Mouse (Mus musculus) gastrocnemius, adult 2 months (tissue): ENCODE results near the gene Clk1. TPM values are rescaled to one million over a fixed set of nuclear protein-coding genes. Genes with fewer than 3 reads are reported as not detected.
A peak's percentile ranks its signal among the peaks of the same experiment; 100 is the strongest.

ENCODE experiments used
- DNase-seq: peaks from one replicate; pipeline ENCODE4 v3.0.0; 2022
- H3K27ac ChIP-seq: fragments of 200-600 bp; 2 replicates; pipeline ENCODE4 v1.8.1; 2022; ENCODE audit warnings: mild to moderate bottlenecking
- H3K4me3 ChIP-seq: fragments of 200-600 bp; 2 replicates; pipeline ENCODE4 v1.8.1; 2022; ENCODE audit warnings: mild to moderate bottlenecking, moderate library complexity
- CTCF ChIP-seq: fragments of 200-600 bp; IDR thresholded peaks from 2 replicates; pipeline ENCODE4 v1.8.1; 2022; ENCODE audit warnings: antibody characterized with exemption, mild to moderate bottlenecking, moderate library complexity
- intact Hi-C: fragments of 180-260 bp; cut with DNase I; formaldehyde crosslinking; loops from one replicate; pipeline ENCODE4 v1.15.1; 2025
- total RNA-seq, 2 experiments: library from RNA; stranded (reverse); gene quantifications; 2 replicates each; pipeline ENCODE4 v1.2.3; 2021

Clk1 gene
- total RNA-seq, 2 experiments from 2014 or later = 46.4 to 52.1 TPM

DNA sequence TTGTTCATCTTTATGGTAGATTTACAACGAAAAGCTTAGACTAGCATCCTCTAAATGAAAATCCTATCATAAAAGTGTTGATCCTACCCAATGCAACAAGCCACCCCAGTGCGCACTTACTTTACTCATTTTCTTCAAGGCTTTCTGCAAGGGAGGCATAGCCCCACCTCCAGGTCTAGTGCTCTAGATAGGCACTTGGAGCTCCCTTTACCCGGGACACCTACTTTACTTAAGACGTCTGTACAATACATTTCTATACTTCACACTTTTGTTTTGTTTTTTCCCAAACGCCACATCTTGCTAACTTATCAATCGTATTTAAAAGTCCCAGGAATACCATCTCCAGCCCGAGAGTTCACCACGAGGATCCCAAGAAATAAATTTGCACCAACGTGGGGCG is 20.8 kb upstream of the Clk1 start:
- no peak for TF ChIP-seq CTCF
- Histone ChIP-seq H3K4me3 (peak overlapping the region; percentile 85), H3K27ac (peak overlapping the region; percentile 96)
- DNase-seq = no peak
- intact Hi-C loops = loop anchor here (2.0 kb wide), 1 partner anchor 20 kb away; the partner anchor contains the start of gene Clk1

DNA sequence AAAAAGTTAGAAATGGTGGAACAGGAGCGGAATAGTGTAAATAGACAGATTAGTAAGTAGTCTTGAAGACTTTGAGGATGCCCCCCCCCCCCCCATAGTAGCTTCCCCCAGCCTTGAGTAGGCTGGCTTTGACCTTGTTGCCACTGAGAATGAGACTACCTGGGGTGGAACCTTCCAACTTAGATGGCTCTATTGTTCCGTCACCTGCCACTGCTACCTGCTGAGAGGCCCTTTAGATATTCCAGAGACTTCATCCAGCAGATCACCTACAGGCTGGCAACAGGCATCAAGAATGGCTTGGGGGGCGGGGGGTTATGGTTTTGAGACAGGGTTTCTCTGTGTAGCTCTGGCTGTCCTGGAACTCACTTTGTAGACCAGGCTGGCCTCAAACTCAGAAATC is 685 bp upstream of the Clk1 start:
- Histone ChIP-seq H3K27ac (peak overlapping the region; percentile 99), H3K4me3 (no peak overlapping the region)
- no peak for TF ChIP-seq CTCF
- intact Hi-C loops = loop anchor here (2.0 to 5.0 kb wide), 2 partner anchors 20 to 288 kb away; partner anchors contain the start of genes Cflar, Nif3l1 and Ppil3
- DNase-seq = no peak

- Histone ChIP-seq H3K27ac (peak overlapping the region; percentile 99), H3K4me3 (peak overlapping the region; percentile 87)
- intact Hi-C loops = loop anchor here (5.0 kb wide), 1 partner anchor 289 kb away; the partner anchor contains the start of gene Cflar
- peak; percentile 30 for DNase-seq
- no peak for TF ChIP-seq CTCF
Measured at GRCm38 (mm10) chr1:58422879-58423278, 987 bp downstream of the Clk1 start.

DNA sequence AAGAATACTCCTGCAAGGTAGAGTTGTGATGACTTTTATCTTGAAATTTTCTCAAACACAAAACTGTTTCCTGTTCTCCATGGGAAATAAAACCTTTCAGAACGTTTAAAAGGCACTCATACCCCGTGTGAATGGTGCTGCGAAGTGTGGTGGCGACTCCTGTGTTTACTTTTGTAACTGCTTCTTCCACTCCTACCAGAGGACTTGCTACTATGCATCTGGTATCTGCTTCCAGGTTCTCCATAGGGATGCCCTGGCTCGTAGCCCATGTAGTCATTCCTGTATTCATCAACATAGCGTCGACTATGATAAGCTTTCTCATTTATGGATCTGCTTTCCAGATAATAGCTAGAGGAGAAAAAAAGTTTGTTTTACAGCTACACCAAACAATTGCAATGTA is 2.9 kb downstream of the Clk1 start:
- peak overlapping the region; percentile 87 for H3K4me3 ChIP-seq
- DNase-seq = no peak
- no peak for TF ChIP-seq CTCF
- no peak overlapping the region for H3K27ac ChIP-seq
- intact Hi-C loops = loop anchor here (5.0 kb wide), 1 partner anchor 291 kb away; the partner anchor contains the start of gene Cflar

GRCm38 (mm10) chr1:58420032-58420431 is 3.8 kb downstream of the Clk1 start:
- Histone ChIP-seq H3K4me3 (peak overlapping the region; percentile 87), H3K27ac (no peak overlapping the region)
- intact Hi-C loops = loop anchor here (5.0 kb wide), 1 partner anchor 292 kb away; the partner anchor contains the start of gene Cflar
- DNase-seq = no peak
- TF ChIP-seq CTCF = no peak

- intact Hi-C loops = no loop called here
- no peak for DNase-seq
- H3K4me3 ChIP-seq = no peak overlapping the region; the same call in 1 of the 2 replicates
- no peak for TF ChIP-seq CTCF
- H3K27ac ChIP-seq = no peak overlapping the region
Measured at GRCm38 (mm10) chr1:58416048-58416447, 7.8 kb downstream of the Clk1 start.

- Histone ChIP-seq H3K4me3 (no peak overlapping the region), H3K27ac (no peak overlapping the region)
- no peak for DNase-seq
- intact Hi-C loops = no loop called here
- TF ChIP-seq CTCF = peak; percentile 48
Measured at GRCm38 (mm10) chr1:58415442-58415841, 8.4 kb downstream of the Clk1 start.

DNA sequence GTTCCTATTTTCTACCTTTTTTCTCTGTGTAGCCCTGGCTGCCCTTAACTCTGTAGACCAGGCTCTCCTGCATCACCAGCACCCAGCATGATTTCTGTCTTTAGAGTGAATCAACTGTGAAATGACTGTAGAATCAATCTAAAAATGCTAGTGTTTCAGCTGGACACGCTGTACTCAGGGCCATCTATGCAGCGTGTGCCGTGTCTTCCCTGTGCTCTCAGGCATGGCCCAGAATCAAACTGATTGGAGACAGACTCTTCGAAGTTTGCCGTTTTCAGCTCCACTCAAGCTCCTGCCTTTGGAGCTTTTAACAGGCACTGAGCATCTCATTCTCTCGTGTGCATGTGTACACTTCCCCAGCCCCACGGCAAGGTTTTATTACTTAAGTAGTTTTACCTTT is 13.1 kb downstream of the Clk1 start:
- TF ChIP-seq CTCF = no peak
- intact Hi-C loops = no loop called here
- no peak overlapping the region for H3K4me3 ChIP-seq
- H3K27ac ChIP-seq = no peak overlapping the region
- no peak for DNase-seq

DNA sequence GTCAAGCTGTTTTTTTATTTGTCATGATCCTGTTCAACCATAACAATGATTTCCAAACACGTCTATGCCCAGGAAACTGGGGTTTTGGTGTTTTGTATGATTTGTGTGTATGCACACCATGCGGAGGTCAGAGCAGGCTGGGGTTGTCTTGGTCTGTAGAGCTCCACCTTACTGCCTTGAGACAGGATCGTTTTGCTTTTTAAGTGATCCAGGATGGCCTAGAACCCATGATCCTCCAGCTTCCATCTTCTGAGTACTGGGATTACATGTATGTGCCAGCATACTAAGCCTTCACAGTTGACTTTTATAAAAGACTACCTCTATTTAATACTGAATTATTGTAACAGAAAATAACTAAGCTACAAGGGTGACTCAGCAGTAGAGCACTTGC is 13.7 kb downstream of the Clk1 start:
- no peak for DNase-seq
- H3K4me3 ChIP-seq = no peak overlapping the region
- TF ChIP-seq CTCF = no peak
- intact Hi-C loops = no loop called here
- no peak overlapping the region for H3K27ac ChIP-seq

DNA sequence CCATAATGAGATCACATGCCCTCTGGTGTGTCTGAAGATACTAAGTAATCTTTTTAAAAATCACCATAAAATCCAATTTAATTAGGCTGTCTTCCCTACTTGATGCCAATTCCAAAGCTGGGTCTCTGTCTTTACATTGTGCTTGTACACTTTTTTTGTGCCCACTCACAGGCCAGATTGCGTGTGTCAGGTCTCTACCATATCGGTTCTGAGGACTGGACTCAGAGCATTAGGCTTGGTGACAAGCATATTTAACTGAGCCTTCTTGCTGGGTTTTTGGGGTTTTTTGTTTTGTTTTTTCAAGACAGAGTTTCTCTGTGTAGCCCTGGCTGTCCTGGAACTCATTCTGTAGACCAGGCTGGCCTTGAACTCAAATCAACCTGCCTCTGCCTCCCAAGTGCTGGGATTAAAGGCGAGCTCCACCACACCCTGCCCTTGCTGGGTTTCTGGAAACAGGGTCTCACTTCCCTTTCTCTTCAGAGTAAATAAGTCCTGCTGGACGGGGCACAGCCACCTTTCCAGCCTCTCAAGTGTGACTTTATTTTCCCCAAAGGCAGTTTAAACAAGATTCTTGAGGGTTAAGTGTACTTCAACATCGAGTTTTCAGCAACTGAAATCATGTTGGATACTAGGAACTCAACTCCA is 14.2 kb downstream of the Clk1 start:
- TF ChIP-seq CTCF = no peak
- Histone ChIP-seq H3K27ac (no peak overlapping the region), H3K4me3 (no peak overlapping the region)
- no peak for DNase-seq
- intact Hi-C loops = no loop called here

DNA sequence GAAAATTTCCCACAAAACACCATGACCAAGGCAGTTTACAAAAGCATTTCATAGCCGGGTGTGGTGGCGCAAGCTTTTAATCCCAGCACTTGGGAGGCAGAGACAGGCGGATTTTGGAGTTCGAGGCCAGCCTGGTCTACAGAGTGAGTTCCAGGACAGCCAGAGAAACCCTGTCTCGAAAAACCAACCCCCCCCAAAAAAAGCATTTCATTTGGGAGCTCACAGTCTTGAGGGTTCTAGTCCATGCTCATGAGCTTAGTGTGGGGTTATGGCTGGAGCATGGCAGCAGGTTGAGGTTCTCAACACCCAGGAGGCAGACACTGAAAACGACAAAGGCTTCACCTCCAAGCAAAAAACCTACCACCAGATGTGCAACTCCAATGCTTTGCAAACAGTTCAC is 15.7 kb downstream of the Clk1 start:
- TF ChIP-seq CTCF = no peak
- intact Hi-C loops = no loop called here

DNA sequence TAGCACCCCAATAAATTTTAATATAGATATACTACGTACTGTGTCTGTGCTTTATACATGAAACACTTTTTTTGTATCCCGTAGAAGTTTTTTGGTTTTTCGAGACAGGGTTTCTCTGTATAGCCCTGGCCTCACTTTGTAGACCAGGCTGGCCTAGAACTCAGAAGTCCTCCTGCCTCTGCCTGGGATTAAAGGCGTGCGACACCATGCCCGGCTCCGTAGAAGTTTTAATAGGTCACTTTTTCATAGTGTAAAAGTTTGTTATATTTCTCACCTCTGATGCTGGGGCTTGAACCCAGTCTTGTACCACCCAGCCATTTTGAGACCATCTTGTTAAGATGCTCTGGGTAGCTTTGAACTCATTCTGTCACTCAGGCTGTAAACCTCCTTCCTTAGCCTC is 16.5 kb downstream of the Clk1 start:
- no peak overlapping the region for H3K27ac ChIP-seq
- intact Hi-C loops = no loop called here

More for the DNA sequence above, 15.7 kb downstream of the Clk1 start:
- H3K27ac ChIP-seq = no peak overlapping the region
- DNase-seq = no peak
- H3K4me3 ChIP-seq = no peak overlapping the region

GRCm38 (mm10) chr1:58403745-58404144 is 20.1 kb downstream of the Clk1 start:
- Histone ChIP-seq H3K4me3 (no peak overlapping the region), H3K27ac (no peak overlapping the region)
- no peak for DNase-seq
- TF ChIP-seq CTCF = no peak
- intact Hi-C loops = no loop called here

More for the DNA sequence above, 16.5 kb downstream of the Clk1 start:
- no peak overlapping the region for H3K4me3 ChIP-seq
- no peak for DNase-seq
- TF ChIP-seq CTCF = no peak

GRCm38 (mm10) chr1:58401396-58401795 is 22.5 kb downstream of the Clk1 start:
- no peak for DNase-seq
- TF ChIP-seq CTCF = no peak
- H3K27ac ChIP-seq = no peak overlapping the region
- intact Hi-C loops = no loop called here
- no peak overlapping the region for H3K4me3 ChIP-seq
